Mouse (Mus musculus) c-Kit-positive CD71-positive TER-119-negative erythroid progenitor cells, embryonic 14.5 days (primary cell): Measurements from ENCODE around the gene Cntn5.
"Not testable (repeated sequence)": the region's sequence is repeated elsewhere in the genome, so short reads cannot be mapped to it uniquely, and the experiment has no call there.

Experiments
- DNase-seq: peaks from one replicate; pipeline ENCODE4 v3.0.0-alpha.2; 2013; ENCODE audit warnings: low read depth

Gene Cntn5

GRCm38 (mm10) chr9:10657144-10657748 lies 247.3 kb downstream of the Cntn5 start:
- DNase-seq, result no peak

- no peak for DNase-seq
These were observed 253.9 kb downstream of the Cntn5 start for GRCm38 (mm10) chr9:10650632-10651031.

- no peak for DNase-seq
These were observed 258.6 kb downstream of the Cntn5 start for GRCm38 (mm10) chr9:10645951-10646350.

GRCm38 (mm10) chr9:10645045-10645830 lies 259.3 kb downstream of the Cntn5 start:
- DNase-seq, result no peak

- DNase-seq, result no peak
These were observed 286.5 kb downstream of the Cntn5 start for GRCm38 (mm10) chr9:10618036-10618435.

- DNase-seq, result no peak
These were observed 329.0 kb downstream of the Cntn5 start for GRCm38 (mm10) chr9:10575346-10576241.

GRCm38 (mm10) chr9:10569830-10570229 lies 334.7 kb downstream of the Cntn5 start:
- no peak for DNase-seq

- not testable (repeated sequence) for DNase-seq
These were observed 363.7 kb downstream of the Cntn5 start for GRCm38 (mm10) chr9:10540877-10541276.

- DNase-seq, result no peak
These were observed 372.3 kb downstream of the Cntn5 start for GRCm38 (mm10) chr9:10532248-10532647.

GRCm38 (mm10) chr9:10531087-10531486 lies 373.5 kb downstream of the Cntn5 start:
- DNase-seq, result no peak

GRCm38 (mm10) chr9:10529528-10529927 lies 375.0 kb downstream of the Cntn5 start:
- no peak for DNase-seq

- DNase-seq, result no peak
These were observed 375.5 kb downstream of the Cntn5 start for GRCm38 (mm10) chr9:10529113-10529512.

- no peak for DNase-seq
These were observed 375.9 kb downstream of the Cntn5 start for GRCm38 (mm10) chr9:10528692-10529091.

- DNase-seq, result no peak
These were observed 378.5 kb downstream of the Cntn5 start for GRCm38 (mm10) chr9:10525915-10526667.

- no peak for DNase-seq
These were observed 382.0 kb downstream of the Cntn5 start for GRCm38 (mm10) chr9:10522604-10523003.

GRCm38 (mm10) chr9:10521054-10521453 lies 383.5 kb downstream of the Cntn5 start:
- DNase-seq, result no peak

GRCm38 (mm10) chr9:10492243-10492642 lies 412.3 kb downstream of the Cntn5 start:
- DNase-seq, result no peak

GRCm38 (mm10) chr9:10471484-10472125 lies 433.0 kb downstream of the Cntn5 start:
- DNase-seq, result no peak

GRCm38 (mm10) chr9:10464758-10465157 lies 439.8 kb downstream of the Cntn5 start:
- no peak for DNase-seq

- DNase-seq, result no peak
These were observed 446.7 kb downstream of the Cntn5 start for GRCm38 (mm10) chr9:10457900-10458299.

- DNase-seq, result no peak
These were observed 455.5 kb downstream of the Cntn5 start for GRCm38 (mm10) chr9:10448987-10449563.
